Mouse (Mus musculus) stomach, embryonic 14.5 days (tissue): ENCODE measurements at regions not wholly inside any gene's neighbourhood (a gene's known extent, or its start where the extent isn't known, plus 50 kb on each side); places are given as distances from the start of the nearest gene placed in this dataset.

ENCODE experiments used
- ATAC-seq: fragments of 200-750 bp; cut with Nextera tagmentation; 2 replicates; pipeline ENCODE4 v1.8.0; 2017; ENCODE audit warnings: low read depth, moderate TSS enrichment; ENCODE audit not compliant: insufficient number of reproducible peaks, insufficient read depth, low FRiP score
- H3K27ac ChIP-seq: fragments of 300-500 bp; sonication (generic); 2 replicates; pipeline ENCODE4 v1.5.1; 2014; ENCODE audit warnings: mild to moderate bottlenecking, low read length, moderate library complexity, mixed read lengths
- H3K27me3 ChIP-seq: fragments of 300-500 bp; sonication (generic); 2 replicates; pipeline ENCODE4 v1.6.1; 2014; ENCODE audit warnings: low read length, control low read depth, mixed read lengths; ENCODE audit not compliant: control insufficient read depth, insufficient read depth
- H3K36me3 ChIP-seq: fragments of 300-500 bp; sonication (generic); 2 replicates; pipeline ENCODE4 v1.6.1; 2014; ENCODE audit warnings: mild to moderate bottlenecking, control low read depth, low read length, moderate library complexity, mixed read lengths; ENCODE audit not compliant: control insufficient read depth, insufficient read depth
- H3K4me1 ChIP-seq: fragments of 300-500 bp; sonication (generic); 2 replicates; pipeline ENCODE4 v1.6.1; 2014; ENCODE audit warnings: low read length, control low read depth, mixed read lengths; ENCODE audit not compliant: control insufficient read depth, insufficient read depth
- H3K4me2 ChIP-seq: fragments of 300-500 bp; sonication (generic); replicated peaks from 2 replicates; pipeline ENCODE4 v1.6.1; 2014; ENCODE audit warnings: low read depth, low read length, control low read depth
- H3K4me3 ChIP-seq: fragments of 300-500 bp; sonication (generic); 2 replicates; pipeline ENCODE4 v1.5.1; 2014; ENCODE audit warnings: low read depth, low read length, control low read depth
- H3K9ac ChIP-seq: fragments of 300-500 bp; sonication (generic); replicated peaks from 2 replicates; pipeline ENCODE4 v1.6.1; 2014; ENCODE audit warnings: low read depth, mild to moderate bottlenecking, control low read depth, low read length, moderate library complexity, mixed read lengths
- H3K9me3 ChIP-seq: fragments of 300-500 bp; sonication (generic); 2 replicates; pipeline ENCODE4 v1.6.1; 2016; ENCODE audit warnings: low read depth, low read length, control low read depth; ENCODE audit not compliant: control insufficient read depth
- WGBS: fragments of 180-500 bp; shearing (Covaris S2); extraction: QIAGEN DNeasy Blood & Tissue Kit; methylation state at CpG from one replicate; pipeline ENCODE4 v1.1.7; 2014; 5-methylcytosine and 5-hydroxymethylcytosine counted together

DNA sequence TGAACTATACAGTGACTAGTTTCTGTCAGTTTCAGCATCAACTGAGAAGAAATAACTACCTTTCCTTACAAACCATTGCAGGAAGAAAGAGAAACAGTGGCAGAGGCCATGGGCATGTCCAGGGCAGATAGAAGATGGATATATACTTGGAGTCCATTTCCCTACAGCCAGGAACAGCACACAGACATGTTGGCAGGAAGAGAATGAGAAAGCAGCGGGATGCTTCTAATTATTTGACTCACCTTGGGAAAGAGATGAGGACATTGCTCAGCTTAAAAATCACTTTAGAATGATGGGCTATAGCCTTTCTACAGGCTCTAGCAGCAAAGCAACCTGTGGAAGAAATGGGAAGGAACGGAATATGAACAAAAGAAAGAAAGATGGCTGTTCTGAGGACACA lies 947.6 kb upstream of the Gm7489 start:
- H3K9ac ChIP-seq = no peak overlapping the region
- H3K36me3 ChIP-seq = no peaks in the 10 kb centered on the region
- ATAC-seq = no peak
- WGBS = 89% methylated on average over 2 of the region's 2 CpGs
- H3K27me3 ChIP-seq = no peaks in the 10 kb centered on the region
- H3K4me3 ChIP-seq = no peak overlapping the region
- H3K4me2 ChIP-seq = no peak overlapping the region
- no peaks in the 10 kb centered on the region for H3K4me1 ChIP-seq
- no peaks in the 10 kb centered on the region for H3K9me3 ChIP-seq
- H3K27ac ChIP-seq = no peak overlapping the region

DNA sequence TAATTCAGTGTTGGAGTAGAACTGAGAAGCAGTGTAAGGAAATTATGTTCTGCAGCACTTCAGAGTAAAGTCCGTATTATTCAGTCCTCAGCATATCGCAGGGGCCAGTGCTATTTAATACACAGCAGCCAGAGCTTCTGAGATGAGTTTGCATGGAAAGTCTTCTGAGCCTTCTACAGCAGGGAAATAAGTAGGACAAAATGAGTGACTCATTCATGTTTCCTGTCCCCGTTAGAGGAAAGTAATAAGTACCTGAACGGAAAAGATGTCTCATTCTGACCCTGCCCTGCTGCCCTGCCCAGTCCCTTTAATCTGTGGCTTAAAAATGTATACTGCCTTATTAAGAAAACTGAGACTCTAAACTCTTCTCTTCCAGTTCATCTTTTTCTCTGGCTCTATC lies 940.1 kb upstream of the Gm7489 start:
- H3K4me2 ChIP-seq = no peak overlapping the region
- no peak overlapping the region for H3K27ac ChIP-seq
- H3K27me3 ChIP-seq = no peaks in the 10 kb centered on the region
- H3K4me1 ChIP-seq = no peaks in the 10 kb centered on the region
- no peaks in the 10 kb centered on the region for H3K36me3 ChIP-seq
- H3K4me3 ChIP-seq = no peak overlapping the region
- H3K9ac ChIP-seq = no peak overlapping the region
- no peaks in the 10 kb centered on the region for H3K9me3 ChIP-seq
- WGBS = 82% methylated on average over 4 of the region's 4 CpGs
- no peak for ATAC-seq

DNA sequence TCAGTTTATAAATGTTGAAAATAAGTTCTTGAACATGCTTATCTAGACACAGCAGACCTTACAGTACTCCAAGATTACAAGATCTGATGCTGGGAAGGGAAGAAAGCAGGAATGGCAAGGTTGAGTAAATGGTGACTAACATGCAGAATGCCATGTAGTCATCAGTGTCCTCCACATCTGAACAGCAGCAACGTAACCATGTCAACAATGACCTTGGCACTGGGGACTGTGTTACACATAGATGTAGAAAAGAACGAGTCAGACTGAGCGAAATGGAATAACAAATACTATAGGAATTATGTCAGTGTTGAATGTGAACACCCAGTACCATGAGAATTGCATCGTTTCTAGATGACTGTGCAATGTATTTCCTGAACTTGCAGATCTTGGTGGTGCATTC lies 936.5 kb upstream of the Gm7489 start:
- H3K9me3 ChIP-seq = no peaks in the 10 kb centered on the region
- H3K27me3 ChIP-seq = no peaks in the 10 kb centered on the region
- no peak overlapping the region for H3K9ac ChIP-seq
- H3K27ac ChIP-seq = no peak overlapping the region
- no peaks in the 10 kb centered on the region for H3K36me3 ChIP-seq
- H3K4me3 ChIP-seq = no peak overlapping the region
- no peaks in the 10 kb centered on the region for H3K4me1 ChIP-seq
- 90% methylated on average over 4 of the region's 4 CpGs for WGBS
- H3K4me2 ChIP-seq = no peak overlapping the region
- ATAC-seq = no peak

DNA sequence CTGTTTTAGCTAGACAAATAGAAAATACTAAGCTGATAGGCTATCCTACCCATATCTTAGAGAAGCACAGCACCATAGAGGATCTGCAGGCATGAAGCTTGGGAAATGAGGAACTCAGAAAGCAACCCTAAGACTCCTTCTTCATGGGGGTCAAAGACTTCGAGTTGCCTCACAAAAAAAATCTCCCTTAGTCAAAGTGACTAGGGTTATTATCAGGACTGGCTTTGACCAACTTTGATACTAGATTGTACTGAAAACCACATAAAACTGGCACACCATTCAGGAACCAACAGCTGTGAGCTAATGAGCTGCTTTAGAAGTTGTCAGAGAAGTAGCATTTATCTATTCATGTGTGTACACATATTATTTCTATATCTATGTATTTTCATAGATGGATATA lies 931.2 kb upstream of the Gm7489 start:
- Histone ChIP-seq H3K36me3 (no peaks in the 10 kb centered on the region), H3K4me3 (no peak overlapping the region), H3K4me2 (no peak overlapping the region), H3K27me3 (no peaks in the 10 kb centered on the region), H3K4me1 (no peaks in the 10 kb centered on the region), H3K27ac (no peak overlapping the region), H3K9me3 (no peaks in the 10 kb centered on the region), H3K9ac (no peak overlapping the region)
- WGBS = 65% methylated on average over 1 of the region's 1 CpGs
- no peak for ATAC-seq

DNA sequence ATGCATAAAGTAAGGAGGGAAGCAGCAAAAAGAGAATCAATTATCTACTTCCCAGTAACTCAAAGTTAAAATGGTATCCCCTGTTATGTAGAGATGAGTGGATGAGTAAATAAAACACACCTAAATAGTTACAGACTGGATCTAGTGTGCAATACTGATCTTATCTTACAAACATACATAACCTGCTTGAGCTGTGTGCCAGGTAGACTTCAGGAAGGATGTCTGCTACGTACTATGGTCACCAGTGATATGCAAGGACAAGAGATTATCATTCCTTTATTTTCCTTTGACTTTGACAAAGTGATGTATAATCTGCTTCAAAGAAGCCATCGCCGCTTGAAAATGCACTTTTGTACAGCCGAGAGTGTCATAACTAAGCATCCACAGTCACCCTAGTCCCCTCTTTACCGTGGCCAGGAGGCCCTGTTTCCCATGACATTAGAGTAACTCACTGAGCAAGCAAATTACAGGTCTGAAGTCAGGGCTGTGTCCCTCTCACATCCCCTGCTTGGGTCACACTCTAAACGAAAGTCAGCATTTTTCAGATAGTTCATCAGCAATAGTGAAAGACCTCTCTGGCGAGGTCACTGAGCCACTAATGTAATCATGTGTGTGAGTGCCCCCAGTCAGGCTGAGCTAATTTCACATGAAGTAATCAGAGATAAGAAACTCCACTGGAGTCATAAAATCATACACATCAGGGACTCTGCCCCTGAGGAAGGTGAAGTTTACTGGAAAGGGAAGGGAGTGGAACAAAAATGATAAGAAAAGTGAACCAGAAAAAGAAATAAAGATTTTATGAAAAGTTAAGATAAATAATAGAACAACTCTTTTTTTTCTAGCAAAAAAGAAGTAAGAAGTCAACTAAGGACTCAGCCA lies 929.8 kb upstream of the Gm7489 start:
- H3K36me3 ChIP-seq = no peaks in the 10 kb centered on the region
- no peak for ATAC-seq

DNA sequence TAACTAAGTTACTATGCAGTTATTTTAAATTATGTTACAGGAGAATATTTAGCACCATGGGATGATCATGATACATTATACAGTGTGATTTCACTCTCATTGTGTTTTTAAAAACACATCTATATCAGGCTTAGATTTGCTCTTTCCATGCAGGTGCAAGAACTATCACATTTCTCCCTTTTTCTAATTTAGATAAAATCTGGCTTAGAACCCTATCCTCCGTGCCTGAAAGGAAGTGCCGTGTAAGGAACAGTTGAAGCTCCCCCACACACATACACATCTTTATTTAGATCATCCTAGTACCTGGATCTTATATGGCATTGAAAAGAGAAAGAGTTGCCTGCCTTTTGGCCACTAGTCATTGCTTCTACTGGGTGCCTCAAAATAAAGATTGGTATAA lies 925.0 kb upstream of the Gm7489 start:
- no peaks in the 10 kb centered on the region for H3K36me3 ChIP-seq
- H3K27me3 ChIP-seq = no peaks in the 10 kb centered on the region
- no peaks in the 10 kb centered on the region for H3K4me1 ChIP-seq
- no peaks in the 10 kb centered on the region for H3K9me3 ChIP-seq
- no peak for ATAC-seq
- no peak overlapping the region for H3K27ac ChIP-seq
- H3K4me3 ChIP-seq = no peak overlapping the region
- no peak overlapping the region for H3K9ac ChIP-seq
- no peak overlapping the region for H3K4me2 ChIP-seq
- WGBS = 85% methylated on average over 2 of the region's 2 CpGs

More for the DNA sequence above, 929.8 kb upstream of the Gm7489 start:
- no peaks in the 10 kb centered on the region for H3K4me1 ChIP-seq
- no peak overlapping the region for H3K9ac ChIP-seq
- no peak overlapping the region for H3K4me3 ChIP-seq
- H3K27ac ChIP-seq = no peak overlapping the region
- no peak overlapping the region for H3K4me2 ChIP-seq
- H3K27me3 ChIP-seq = no peaks in the 10 kb centered on the region
- 60% methylated on average over 7 of the region's 7 CpGs for WGBS
- no peaks in the 10 kb centered on the region for H3K9me3 ChIP-seq

DNA sequence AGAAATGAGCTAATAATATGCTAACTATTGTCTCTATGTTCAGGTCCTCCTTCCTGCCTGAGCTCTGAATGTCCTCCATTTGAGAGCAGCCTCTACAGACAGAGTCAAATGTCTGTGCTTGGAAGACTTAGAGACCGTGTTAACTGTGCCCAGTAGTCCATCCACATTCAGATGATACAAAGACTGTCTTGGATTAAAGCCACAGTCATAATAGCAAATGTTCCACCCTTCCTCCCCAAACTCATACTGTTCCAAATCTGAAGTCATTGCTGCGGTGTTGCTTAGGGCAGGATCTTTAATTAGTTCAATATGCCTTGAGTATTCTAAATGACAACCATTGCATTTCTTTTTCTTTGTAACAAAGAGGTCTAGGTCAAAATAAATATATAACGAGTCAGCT lies 923.2 kb upstream of the Gm7489 start:
- ATAC-seq = no peak
- no peaks in the 10 kb centered on the region for H3K4me1 ChIP-seq
- WGBS = 79% methylated on average over 3 of the region's 3 CpGs
- no peak overlapping the region for H3K27ac ChIP-seq
- no peaks in the 10 kb centered on the region for H3K36me3 ChIP-seq
- H3K4me2 ChIP-seq = no peak overlapping the region
- H3K4me3 ChIP-seq = no peak overlapping the region
- H3K27me3 ChIP-seq = no peaks in the 10 kb centered on the region
- no peak overlapping the region for H3K9ac ChIP-seq
- no peaks in the 10 kb centered on the region for H3K9me3 ChIP-seq

DNA sequence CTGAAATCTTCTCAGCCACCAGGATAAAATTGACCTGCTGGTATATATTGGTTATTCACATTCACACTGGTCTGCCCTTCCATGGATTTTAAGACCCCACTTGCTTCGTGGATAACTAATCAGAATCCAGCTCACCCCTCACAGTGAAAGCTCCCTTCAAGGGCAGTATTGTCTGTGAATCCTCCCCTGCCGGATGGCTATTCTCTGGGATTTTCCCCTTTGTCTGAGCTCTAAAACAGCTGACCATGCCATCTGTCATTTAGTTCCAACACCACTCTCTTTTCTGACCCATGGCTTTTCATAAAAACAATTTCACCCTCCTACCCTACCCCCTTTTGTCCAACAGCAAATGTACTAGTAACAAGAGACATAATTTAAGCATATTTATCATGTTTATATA lies 920.8 kb upstream of the Gm7489 start:
- no peaks in the 10 kb centered on the region for H3K9me3 ChIP-seq
- H3K36me3 ChIP-seq = no peaks in the 10 kb centered on the region
- no peak overlapping the region for H3K4me3 ChIP-seq
- 59% methylated on average over 2 of the region's 2 CpGs for WGBS
- ATAC-seq = no peak
- H3K27ac ChIP-seq = no peak overlapping the region
- no peak overlapping the region for H3K4me2 ChIP-seq
- no peaks in the 10 kb centered on the region for H3K27me3 ChIP-seq
- no peak overlapping the region for H3K9ac ChIP-seq
- H3K4me1 ChIP-seq = peaks cover 6% of the 10 kb centered on the region

DNA sequence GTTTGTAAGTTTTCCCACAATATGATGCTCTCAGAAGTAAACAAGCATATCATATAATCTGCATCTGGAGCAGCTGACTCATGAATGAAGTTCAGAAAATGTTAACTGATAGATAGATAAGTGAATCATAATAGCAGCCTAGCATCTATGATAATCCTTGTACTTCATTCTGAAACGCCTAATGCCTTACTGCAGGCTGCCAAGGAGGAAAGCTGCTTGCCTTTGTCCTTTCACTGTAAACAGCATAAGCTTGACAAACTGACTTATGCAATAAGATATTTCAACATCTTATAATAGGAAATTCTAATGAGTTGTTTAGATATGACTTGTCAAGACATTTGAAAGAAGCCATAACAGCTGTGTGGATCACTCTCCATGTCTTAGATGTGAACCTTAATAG lies 920.3 kb upstream of the Gm7489 start:
- 56% methylated on average over 1 of the region's 1 CpGs for WGBS

More for the DNA sequence above, 920.3 kb upstream of the Gm7489 start:
- Histone ChIP-seq H3K9me3 (no peaks in the 10 kb centered on the region), H3K36me3 (no peaks in the 10 kb centered on the region), H3K4me2 (no peak overlapping the region), H3K4me3 (no peak overlapping the region), H3K9ac (no peak overlapping the region), H3K27ac (no peak overlapping the region), H3K27me3 (no peaks in the 10 kb centered on the region), H3K4me1 (peaks cover 6% of the 10 kb centered on the region)
- no peak for ATAC-seq
